Comparison of ENCODE assay signal across 24 mouse cellular contexts in genomic region chr14:8610108-8610507, GRCm38 (mm10). TPM values are rescaled to one million over a fixed set of nuclear protein-coding genes. Genes with fewer than 3 reads are reported as not detected.
DNase-seq lines count a peak whose midpoint lies in the region; ATAC-seq and TF ChIP-seq lines count a peak whose summit lies in the region.
"Had no signal": no experiment of that assay in that cellular context is flagged by ENCODE, and none has a peak within 500 bp of the region (broad histone marks: within the 10 kb centered on the region; RNA-seq: fewer than 3 reads in every experiment).

No protein-coding gene starts in this region.

- 77% methylated on average over 3 of the region's 3 CpGs for WGBS in embryonic facial prominence, embryonic 14.5 days
- 84% methylated on average over 3 of the region's 3 CpGs for WGBS in embryonic facial prominence, embryonic 10.5 days
- 76% methylated on average over 3 of the region's 3 CpGs for WGBS in kidney, embryonic 16.5 days
- WGBS in stomach, embryonic 14.5 days: 50% methylated on average over 3 of the region's 3 CpGs
- WGBS in stomach, postnatal 0 days: 37% methylated on average over 3 of the region's 3 CpGs

- no peak for TF ChIP-seq CTCF in stomach, postnatal 0 days (IDR thresholded peaks at IDR 0.05; ENCODE audit: low read depth)

- ATAC-seq in embryonic facial prominence, embryonic 14.5 days (ENCODE audit: low read depth): 0 out of 2 replicates have a peak, but pooled peaks have one; percentile 16
- peak; percentile 31; the same call in 1 of the 2 replicates for ATAC-seq in kidney, embryonic 16.5 days (ENCODE audit: low FRiP score, low TSS enrichment)
- ATAC-seq in stomach, embryonic 14.5 days (ENCODE audit: insufficient number of reproducible peaks, insufficient read depth, low FRiP score, low read depth): peak; percentile 46; the same call in 1 of the 2 replicates
- ATAC-seq in stomach, postnatal 0 days (ENCODE audit: low FRiP score, low TSS enrichment): peak; percentile 76
- ATAC-seq: forebrain, embryonic 16.5 days; Patski had no signal

- H3K36me3 ChIP-seq in embryonic facial prominence, embryonic 14.5 days (ENCODE audit: control insufficient read depth, insufficient read depth, low read length): no peaks in the 10 kb centered on the region
- no peaks in the 10 kb centered on the region for H3K36me3 ChIP-seq in embryonic facial prominence, embryonic 10.5 days (replicated peaks)
- no peaks in the 10 kb centered on the region for H3K36me3 ChIP-seq in kidney, embryonic 16.5 days (ENCODE audit: insufficient read depth, low read length)
- H3K36me3 ChIP-seq in stomach, embryonic 14.5 days (ENCODE audit: control insufficient read depth, insufficient read depth, low read length): no peaks in the 10 kb centered on the region
- no peaks in the 10 kb centered on the region for H3K36me3 ChIP-seq in stomach, postnatal 0 days (ENCODE audit: control insufficient read depth, insufficient read depth, low read length)
- H3K36me3 ChIP-seq: embryonic facial prominence, embryonic 15.5 days; forebrain, embryonic 12.5 days; G1E; hindbrain, embryonic 12.5 days; hindbrain, embryonic 15.5 days had no signal

- no peaks in the 10 kb centered on the region for H3K9me3 ChIP-seq in embryonic facial prominence, embryonic 14.5 days (ENCODE audit: control insufficient read depth, low read length)
- no peaks in the 10 kb centered on the region for H3K9me3 ChIP-seq in embryonic facial prominence, embryonic 10.5 days
- no peaks in the 10 kb centered on the region for H3K9me3 ChIP-seq in kidney, embryonic 16.5 days (ENCODE audit: low read length)
- H3K9me3 ChIP-seq in stomach, embryonic 14.5 days (ENCODE audit: control insufficient read depth, low read depth, low read length): no peaks in the 10 kb centered on the region
- H3K9me3 ChIP-seq in stomach, postnatal 0 days (ENCODE audit: control insufficient read depth, low read length): no peaks in the 10 kb centered on the region
- H3K9me3 ChIP-seq: embryonic facial prominence, embryonic 15.5 days; forebrain, embryonic 12.5 days; G1E; hindbrain, embryonic 12.5 days; hindbrain, embryonic 15.5 days had no signal

- H3K4me2 ChIP-seq in embryonic facial prominence, embryonic 14.5 days (ENCODE audit: low read depth, low read length): no peak overlapping the region
- no peak overlapping the region for H3K4me2 ChIP-seq in kidney, embryonic 16.5 days (replicated peaks; ENCODE audit: low read depth, low read length)
- no peak overlapping the region for H3K4me2 ChIP-seq in stomach, embryonic 14.5 days (replicated peaks; ENCODE audit: low read depth, low read length)
- H3K4me2 ChIP-seq in stomach, postnatal 0 days (replicated peaks; ENCODE audit: low read depth): no peak overlapping the region
- H3K4me2 ChIP-seq: embryonic facial prominence, embryonic 15.5 days; forebrain, embryonic 12.5 days; heart, embryonic 11.5 days; hindbrain, embryonic 12.5 days; hindbrain, embryonic 15.5 days had no signal

- H3K4me3 ChIP-seq in embryonic facial prominence, embryonic 14.5 days (ENCODE audit: low read depth, low read length): no peak overlapping the region
- no peak overlapping the region for H3K4me3 ChIP-seq in embryonic facial prominence, embryonic 10.5 days
- H3K4me3 ChIP-seq in kidney, embryonic 16.5 days (ENCODE audit: low read length): no peak overlapping the region
- H3K4me3 ChIP-seq in stomach, embryonic 14.5 days (ENCODE audit: low read depth, low read length): no peak overlapping the region
- no peak overlapping the region for H3K4me3 ChIP-seq in stomach, postnatal 0 days (ENCODE audit: low read depth, low read length)
- H3K4me3 ChIP-seq: embryonic facial prominence, embryonic 15.5 days; forebrain, embryonic 12.5 days; hindbrain, embryonic 12.5 days; hindbrain, embryonic 15.5 days had no signal

- H3K9ac ChIP-seq in embryonic facial prominence, embryonic 14.5 days (ENCODE audit: low read depth, low read length): no peak overlapping the region
- H3K9ac ChIP-seq in kidney, embryonic 16.5 days (replicated peaks; ENCODE audit: low read length): no peak overlapping the region
- H3K9ac ChIP-seq in stomach, embryonic 14.5 days (replicated peaks; ENCODE audit: low read depth, low read length): no peak overlapping the region
- no peak overlapping the region for H3K9ac ChIP-seq in stomach, postnatal 0 days (ENCODE audit: low read length)
- H3K9ac ChIP-seq: embryonic facial prominence, embryonic 15.5 days; forebrain, embryonic 12.5 days; hindbrain, embryonic 12.5 days; hindbrain, embryonic 15.5 days had no signal

- no peaks in the 10 kb centered on the region for H3K27me3 ChIP-seq in embryonic facial prominence, embryonic 14.5 days (replicated peaks; ENCODE audit: control insufficient read depth, insufficient read depth, low read length)
- no peaks in the 10 kb centered on the region for H3K27me3 ChIP-seq in embryonic facial prominence, embryonic 10.5 days (replicated peaks; ENCODE audit: low read depth, poor library complexity, severe bottlenecking)
- H3K27me3 ChIP-seq in kidney, embryonic 16.5 days (ENCODE audit: insufficient read depth, low read length): no peaks in the 10 kb centered on the region
- no peaks in the 10 kb centered on the region for H3K27me3 ChIP-seq in stomach, embryonic 14.5 days (ENCODE audit: control insufficient read depth, insufficient read depth, low read length)
- no peaks in the 10 kb centered on the region for H3K27me3 ChIP-seq in stomach, postnatal 0 days (ENCODE audit: control insufficient read depth, insufficient read depth, low read length)
- H3K27me3 ChIP-seq: embryonic facial prominence, embryonic 15.5 days; forebrain, embryonic 12.5 days; hindbrain, embryonic 12.5 days; hindbrain, embryonic 15.5 days had no signal

- DNase-seq in embryonic facial prominence, embryonic 14.5 days (ENCODE audit: low spot score): no peak
- DNase-seq in embryonic facial prominence, embryonic 10.5 days (ENCODE audit: low spot score): no peak
- DNase-seq in kidney, adult 18-20 months: no peak
- no peak for DNase-seq in stomach, postnatal 0 days (ENCODE audit: low spot score)
- DNase-seq in thymus, postnatal 14 days: no peak
- no peak for DNase-seq in urinary bladder, postnatal 10 days (ENCODE audit: low spot score)
- DNase-seq: adrenal gland, adult 2 months; adrenal gland, postnatal 14 days; cerebellum, adult 11 months; cerebellum, adult 2 months; cerebellum, adult 9-11 months; cerebellum, postnatal 25 days; gastrocnemius, postnatal 10 days; gastrocnemius, postnatal 36 days had no signal

- no peak overlapping the region for H3K27ac ChIP-seq in embryonic facial prominence, embryonic 14.5 days (replicated peaks; ENCODE audit: low read depth, low read length)
- H3K27ac ChIP-seq in embryonic facial prominence, embryonic 10.5 days (replicated peaks): no peak overlapping the region
- no peak overlapping the region for H3K27ac ChIP-seq in kidney, embryonic 16.5 days (ENCODE audit: low read length)
- H3K27ac ChIP-seq in stomach, embryonic 14.5 days (ENCODE audit: low read length): no peak overlapping the region
- no peak overlapping the region for H3K27ac ChIP-seq in stomach, postnatal 0 days (replicated peaks)
- H3K27ac ChIP-seq: embryonic facial prominence, embryonic 15.5 days; forebrain, embryonic 12.5 days; hindbrain, embryonic 12.5 days had no signal

- H3K4me1 ChIP-seq in embryonic facial prominence, embryonic 14.5 days (ENCODE audit: control insufficient read depth, insufficient read depth, low read length): peaks cover 3% of the 10 kb centered on the region; the same call in 1 of the 2 replicates
- H3K4me1 ChIP-seq in embryonic facial prominence, embryonic 10.5 days: peaks cover 5% of the 10 kb centered on the region; the same call in 1 of the 2 replicates
- 0 out of 2 replicates have a peak, but pooled peaks cover 2% of the 10 kb centered on the region for H3K4me1 ChIP-seq in kidney, embryonic 16.5 days (ENCODE audit: insufficient read depth, low read length)
- no peaks in the 10 kb centered on the region for H3K4me1 ChIP-seq in stomach, embryonic 14.5 days (ENCODE audit: control insufficient read depth, insufficient read depth, low read length)
- H3K4me1 ChIP-seq in stomach, postnatal 0 days (replicated peaks; ENCODE audit: control insufficient read depth, insufficient read depth): no peaks in the 10 kb centered on the region
- H3K4me1 ChIP-seq: embryonic facial prominence, embryonic 15.5 days; forebrain, embryonic 12.5 days had no signal

- TF ChIP-seq EP300 in stomach, postnatal 0 days (optimal IDR thresholded peaks at IDR 0.05): no peak

RNA-seq across cellular contexts. Expression of gene 4930452B06Rik, which starts 55.9 kb away (rescaled TPM):
- polyA plus RNA-seq in embryonic facial prominence, embryonic 14.5 days (2014; fragmentation: Nextera tagmentation; extraction: Ambion mirVana): 10.2 and 11.0 TPM in 2 replicates
- 11.1 and 12.7 TPM in 2 replicates for polyA plus RNA-seq in embryonic facial prominence, embryonic 10.5 days (2016; fragmentation: Nextera tagmentation; extraction: Ambion mirVana)
- 10.7 and 11.1 TPM in 2 replicates for polyA plus RNA-seq in kidney, embryonic 16.5 days (2015; fragmentation: Nextera tagmentation; extraction: Ambion mirVana)
- 14.3 and 18.3 TPM in 2 replicates for polyA plus RNA-seq in stomach, embryonic 14.5 days (2014; fragmentation: Nextera tagmentation; extraction: Ambion mirVana)
- 5.0 and 5.8 TPM in 2 replicates for polyA plus RNA-seq in stomach, postnatal 0 days (2015; fragmentation: Nextera tagmentation; extraction: Ambion mirVana)
- polyA plus RNA-seq: G1E had no signal

Comparison
In these comparisons a context has a peak if more than half of its experiments do, and no peak if none do; other contexts are left out.
1. ATAC-seq: peak in every context shown above with its lines; median percentile 76 in stomach, postnatal 0 days; 46 in stomach, embryonic 14.5 days; 31 in kidney, embryonic 16.5 days; 16 in embryonic facial prominence, embryonic 14.5 days.